Mouse (Mus musculus) urinary bladder, postnatal 14 days (tissue): ENCODE results near the gene Mta3.
"Not testable (repeated sequence)": the region's sequence is repeated elsewhere in the genome, so short reads cannot be mapped to it uniquely, and the experiment has no call there.

Source experiments
- DNase-seq: peaks from one replicate; pipeline ENCODE4 v3.0.0; 2021; ENCODE audit warnings: low spot score

Mta3 gene

DNA sequence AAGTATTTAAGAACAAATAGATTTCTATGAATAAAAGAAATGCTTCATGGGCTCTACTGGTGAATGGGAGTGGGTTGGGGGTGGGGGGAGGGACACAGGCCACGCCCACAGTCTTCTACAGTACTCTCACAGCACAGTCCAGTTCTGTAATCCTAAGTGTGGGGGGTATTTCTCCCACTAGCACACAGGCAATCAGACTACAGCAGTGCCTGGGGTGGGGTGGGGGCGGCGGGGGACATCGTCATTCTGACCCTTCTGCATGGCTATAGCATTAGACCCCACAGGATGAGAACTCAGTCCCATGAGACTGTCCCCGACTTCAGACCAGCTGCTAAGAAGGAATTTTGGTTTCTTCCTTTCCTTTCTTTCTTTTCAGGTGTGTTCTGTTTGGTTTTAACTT is 143.8 kb downstream of the Mta3 start:
- no peak for DNase-seq

DNA sequence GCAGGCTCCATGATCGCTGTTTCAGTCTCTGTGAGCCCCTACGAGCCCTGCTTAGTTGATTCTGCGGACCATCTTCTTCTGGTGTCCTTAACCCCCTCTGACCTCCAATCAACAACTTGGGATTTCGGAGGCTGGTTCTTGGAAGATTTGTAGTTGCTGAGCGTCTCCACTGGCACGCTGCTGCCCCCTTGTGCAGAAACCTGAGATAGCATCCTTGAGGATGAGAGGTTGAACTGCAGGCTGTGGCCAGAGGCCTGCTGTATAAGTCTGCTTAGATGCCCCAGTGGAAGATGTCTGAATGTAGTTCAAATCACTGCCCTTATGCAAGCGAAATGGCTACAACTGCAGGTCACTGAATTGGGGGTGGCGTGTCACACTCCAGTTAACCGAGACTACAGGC is 144.5 kb downstream of the Mta3 start:
- DNase-seq = peak; percentile 90

GRCm38 (mm10) chr17:83850864-83851263 is 144.9 kb downstream of the Mta3 start:
- DNase-seq = no peak

- no peak for DNase-seq
Measured at GRCm38 (mm10) chr17:83853831-83854230, 147.9 kb downstream of the Mta3 start.

DNA sequence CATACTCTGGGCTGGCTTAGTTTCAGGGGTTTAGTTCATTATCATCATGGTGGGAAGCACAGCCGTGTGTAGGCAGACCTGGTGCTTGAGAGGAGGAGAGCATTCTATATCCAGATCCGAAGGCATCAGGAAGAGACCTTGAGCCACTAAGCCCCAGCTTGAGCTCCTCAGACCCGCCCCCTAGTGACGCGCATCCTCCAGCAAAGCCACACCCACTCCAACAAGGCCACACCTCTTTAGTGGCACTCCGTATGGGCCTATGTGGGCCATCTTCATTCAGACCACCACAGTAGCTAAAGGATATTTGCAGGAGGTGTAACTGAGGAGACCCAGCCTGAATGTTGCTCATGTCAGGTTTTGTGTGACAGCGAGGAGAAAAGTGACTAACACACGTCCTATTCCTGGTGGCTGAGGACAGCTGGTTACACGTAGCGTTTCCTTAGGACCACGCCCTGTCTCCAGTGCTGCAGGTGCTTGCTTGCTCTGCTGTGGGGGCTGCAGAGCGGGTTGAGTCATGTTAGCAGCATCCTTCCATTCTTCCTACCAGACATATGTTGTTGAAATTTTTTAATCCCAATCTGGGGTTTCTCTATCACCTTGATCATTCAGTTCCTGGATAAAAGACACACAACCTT is 148.4 kb downstream of the Mta3 start:
- peak; percentile 49 for DNase-seq

GRCm38 (mm10) chr17:83858413-83858812 is 152.4 kb downstream of the Mta3 start:
- no peak for DNase-seq

GRCm38 (mm10) chr17:83859639-83860038 is 153.7 kb downstream of the Mta3 start:
- no peak for DNase-seq

DNA sequence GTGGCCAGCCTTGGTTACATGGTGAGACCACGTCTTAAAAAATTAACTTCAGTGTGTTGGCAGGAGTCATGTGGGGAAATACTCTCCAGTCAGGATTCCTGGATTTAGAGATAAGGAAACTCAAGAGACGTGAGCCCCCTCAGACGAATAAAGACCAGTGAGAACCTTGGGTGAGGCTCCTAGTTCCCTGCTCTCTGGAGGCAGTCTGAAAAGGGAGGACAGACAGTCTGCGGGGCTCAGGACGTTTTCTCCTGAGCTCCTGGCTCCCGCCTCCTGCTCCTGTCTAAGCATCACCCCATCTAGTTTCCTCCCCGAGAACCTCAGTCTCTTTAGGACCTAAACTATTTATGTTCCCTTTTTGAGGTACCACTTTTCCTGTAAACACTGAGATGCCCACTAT is 154.3 kb downstream of the Mta3 start:
- DNase-seq = no peak

DNA sequence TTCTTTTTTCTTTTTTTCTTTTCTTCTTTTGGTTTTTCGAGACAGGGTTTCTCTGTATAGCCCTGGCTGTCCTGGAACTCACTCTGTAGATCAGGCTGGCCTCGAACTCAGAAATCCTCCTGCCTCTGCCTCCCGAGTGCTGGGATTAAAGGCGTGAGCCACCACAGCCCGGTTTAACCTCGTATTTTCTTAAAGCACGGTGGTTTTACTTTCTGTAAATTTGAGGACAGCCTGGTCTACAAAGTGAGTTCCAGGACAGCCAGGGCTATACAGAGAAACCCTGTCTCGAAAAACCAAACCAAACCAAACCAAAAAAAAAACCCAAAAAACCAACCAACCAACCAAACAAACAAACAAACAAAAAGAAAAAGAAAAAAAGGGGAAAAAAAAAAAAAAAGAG is 155.0 kb downstream of the Mta3 start:
- DNase-seq = not testable (repeated sequence)

GRCm38 (mm10) chr17:83861444-83862133 is 155.6 kb downstream of the Mta3 start:
- peak; percentile 96 for DNase-seq

GRCm38 (mm10) chr17:83862134-83862881 is 156.3 kb downstream of the Mta3 start:
- peak; percentile 65 for DNase-seq

DNA sequence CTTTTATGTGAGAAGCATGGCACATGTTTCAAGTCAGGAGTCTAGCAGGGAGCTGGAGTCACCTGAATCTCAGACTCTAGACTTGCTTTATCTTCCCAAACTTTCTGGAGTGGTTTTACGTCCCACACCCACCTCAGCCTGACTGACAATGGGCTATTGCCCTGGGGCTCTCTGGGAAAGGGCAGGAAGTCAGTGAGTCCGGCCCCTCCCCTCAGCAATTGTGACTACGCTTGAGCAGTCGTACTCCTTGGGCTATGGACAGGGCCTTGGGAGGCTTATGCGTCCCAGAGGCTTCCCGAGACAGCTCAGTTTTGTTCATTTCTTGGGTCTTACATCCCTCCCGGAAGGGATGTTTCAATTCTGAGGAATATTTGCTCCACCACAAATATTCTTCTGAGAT is 159.4 kb downstream of the Mta3 start:
- no peak for DNase-seq

GRCm38 (mm10) chr17:83866582-83866981 is 160.6 kb downstream of the Mta3 start:
- peak; percentile 43 for DNase-seq

DNA sequence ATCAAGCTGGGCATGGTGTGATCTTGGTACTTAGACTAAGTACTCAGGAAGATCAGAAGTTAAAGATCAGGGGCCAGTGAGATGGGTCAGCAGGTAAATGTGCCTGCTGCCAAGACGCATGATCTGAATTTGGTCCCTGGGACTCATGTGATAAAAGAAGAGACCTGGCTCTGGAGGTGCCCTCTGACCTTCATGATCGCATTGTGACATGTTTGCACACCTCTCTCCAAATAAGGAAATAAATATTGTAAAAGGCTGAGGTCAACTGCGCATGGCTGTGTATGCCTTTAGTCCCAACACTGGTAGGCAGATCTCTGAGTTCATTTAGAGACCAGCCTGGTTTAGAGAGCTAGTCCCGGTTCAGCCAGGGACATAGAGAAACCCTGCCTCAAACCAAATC is 164.4 kb downstream of the Mta3 start:
- DNase-seq = no peak
